In genomic region chr9:72985250-72986220, GRCm38 (mm10) we compare ENCODE assay signal across 7 mouse cellular contexts. TPM values are rescaled to one million over a fixed set of nuclear protein-coding genes. Genes with fewer than 3 reads are reported as not detected.
DNase-seq lines count a peak whose midpoint lies in the region; ATAC-seq lines count a peak whose summit lies in the region.

Gene Ccpg1os (minus strand): TSS chr9:72985382.
Gene Ccpg1 (plus strand): TSS chr9:72985429.

- H3K27me3 ChIP-seq in intestine, embryonic 16.5 days (replicated peaks; ENCODE audit: control insufficient read depth, insufficient read depth, low read length): no peaks in the 10 kb centered on the region
- H3K27me3 ChIP-seq in midbrain, embryonic 11.5 days (ENCODE audit: control insufficient read depth, insufficient read depth, low read length): no peaks in the 10 kb centered on the region

- intact Hi-C loops in left cerebral cortex, postnatal 36 days (cut with DNase I): loop anchor here (5.0 kb wide), 1 partner anchor 52 kb away; no protein-coding TSS in a partner anchor

- H3K4me1 ChIP-seq in intestine, embryonic 16.5 days (ENCODE audit: control insufficient read depth, insufficient read depth, low read length): peaks cover 3% of the 10 kb centered on the region
- peaks cover 11% of the 10 kb centered on the region; the same call in 1 of the 2 replicates for H3K4me1 ChIP-seq in midbrain, embryonic 11.5 days (ENCODE audit: control insufficient read depth, insufficient read depth, low read length)

- peak within 1 kb of the TSS; percentile 71 for H3K9ac ChIP-seq in intestine, embryonic 16.5 days (ENCODE audit: low read depth, low read length)
- H3K9ac ChIP-seq in midbrain, embryonic 11.5 days (ENCODE audit: low read length): peak within 1 kb of the TSS; percentile 74

- H3K27ac ChIP-seq in intestine, embryonic 16.5 days (ENCODE audit: low read length): peak within 1 kb of the TSS; percentile 33; the same call in 1 of the 2 replicates
- peak within 1 kb of the TSS; percentile 53 for H3K27ac ChIP-seq in midbrain, embryonic 11.5 days (ENCODE audit: low read depth, low read length)

- H3K9me3 ChIP-seq in intestine, embryonic 16.5 days (ENCODE audit: control insufficient read depth, low read length): no peaks in the 10 kb centered on the region
- H3K9me3 ChIP-seq in midbrain, embryonic 11.5 days (ENCODE audit: control insufficient read depth, low read length): no peaks in the 10 kb centered on the region

- peak; percentile 100 for ATAC-seq in intestine, embryonic 16.5 days
- peak; percentile 100 for ATAC-seq in midbrain, embryonic 11.5 days (ENCODE audit: low FRiP score)

- H3K36me3 ChIP-seq in intestine, embryonic 16.5 days (ENCODE audit: control insufficient read depth, insufficient read depth, low read length): no peaks in the 10 kb centered on the region
- no peaks in the 10 kb centered on the region for H3K36me3 ChIP-seq in midbrain, embryonic 11.5 days (ENCODE audit: control insufficient read depth, insufficient read depth, low read length)

- under 1% methylated on average over 88 of the region's 88 CpGs for WGBS in intestine, embryonic 16.5 days
- WGBS in midbrain, embryonic 11.5 days: under 1% methylated on average over 88 of the region's 88 CpGs

- peak within 1 kb of the TSS; percentile 85 for H3K4me2 ChIP-seq in intestine, embryonic 16.5 days (ENCODE audit: low read depth, low read length)
- peak within 1 kb of the TSS; percentile 82 for H3K4me2 ChIP-seq in midbrain, embryonic 11.5 days

- DNase-seq in adrenal gland, adult 8-10 months: peak; percentile 97
- peak; percentile 93 for DNase-seq in embryo, embryonic 9.5 days (ENCODE audit: extremely low spot score)
- DNase-seq in gastrocnemius, postnatal 4 days (ENCODE audit: low spot score in 2 of 2): peak; percentile 87 to 95
- peak; percentile 98 for DNase-seq in left cerebral cortex, postnatal 36 days (ENCODE audit: low spot score in 2 of 2)
- DNase-seq in midbrain, embryonic 11.5 days (ENCODE audit: low spot score, missing footprints): peak; percentile 99
- peak; percentile 96 for DNase-seq in skeletal muscle tissue, adult 2 months (ENCODE audit: low read depth, low spot score)

- H3K4me3 ChIP-seq in intestine, embryonic 16.5 days (ENCODE audit: low read length): peak within 1 kb of the TSS; percentile 71
- peak within 1 kb of the TSS; percentile 83 for H3K4me3 ChIP-seq in midbrain, embryonic 11.5 days (ENCODE audit: low read depth, low read length)

RNA-seq across cellular contexts. Expression of gene Ccpg1os, which starts in this region (rescaled TPM):
- total RNA-seq in adrenal gland, adult 8-10 months (2022): 10 to 100 TPM; 16.0 to 21.4 (median 19.9) TPM
- total RNA-seq in gastrocnemius, postnatal 4 days (2021): 1 to 10 TPM; 5.2 to 6.2 TPM
- polyA plus RNA-seq in intestine, embryonic 16.5 days (2015; fragmentation: Nextera tagmentation; extraction: Ambion mirVana): 10.4 and 11.3 TPM in 2 replicates
- total RNA-seq in left cerebral cortex, postnatal 36 days (2021): 10 to 100 TPM in 1 of 2 experiments, 1 to 10 TPM in 1; 9.6 to 10.1 TPM
- polyA plus RNA-seq in midbrain, embryonic 11.5 days (2014; fragmentation: Nextera tagmentation; extraction: Ambion mirVana): 22.4 and 22.9 TPM in 2 replicates

RNA-seq across cellular contexts. Expression of gene Ccpg1, which starts in this region (rescaled TPM):
- total RNA-seq in adrenal gland, adult 8-10 months (2022): 100 to 1,000 TPM; 156 to 205 (median 185) TPM
- 10 to 100 TPM; 30.4 to 36.2 TPM for total RNA-seq in gastrocnemius, postnatal 4 days (2021)
- 23.5 and 24.4 TPM in 2 replicates for polyA plus RNA-seq in intestine, embryonic 16.5 days (2015; fragmentation: Nextera tagmentation; extraction: Ambion mirVana)
- total RNA-seq in left cerebral cortex, postnatal 36 days (2021): 100 to 1,000 TPM in 1 of 2 experiments, 10 to 100 TPM in 1; 97.2 to 125 TPM
- polyA plus RNA-seq in midbrain, embryonic 11.5 days (2014; fragmentation: Nextera tagmentation; extraction: Ambion mirVana): 24.9 and 26.9 TPM in 2 replicates

Comparison
In these comparisons a context has a peak if more than half of its experiments do, and no peak if none do; other contexts are left out.
1. Peak in every context shown above with its lines: DNase-seq, ATAC-seq, H3K4me3 ChIP-seq and H3K27ac ChIP-seq.